21 mouse cellular contexts compared by ENCODE assay signal in genomic region chr7:16519310-16519709, GRCm38 (mm10). TPM values are rescaled to one million over a fixed set of nuclear protein-coding genes. Genes with fewer than 3 reads are reported as not detected.
"Had no signal": no experiment of that assay in that cellular context is flagged by ENCODE, and none has a peak within 500 bp of the region (broad histone marks: within the 10 kb centered on the region; RNA-seq: fewer than 3 reads in every experiment).

No protein-coding gene starts in this region.

- H3K4me2 ChIP-seq: lung, embryonic 14.5 days; midbrain, embryonic 12.5 days; neural tube, embryonic 13.5 days; neural tube, embryonic 15.5 days had no signal

- H3K9ac ChIP-seq: lung, embryonic 14.5 days; midbrain, embryonic 12.5 days; neural tube, embryonic 13.5 days; neural tube, embryonic 15.5 days had no signal

- DNase-seq: lung, adult 18-20 months; lung, embryonic 14.5 days; lung, postnatal 10 days; lung, postnatal 4 days; midbrain, embryonic 14.5 days; right cerebral cortex, adult 18-20 months; right cerebral cortex, postnatal 25 days; right cerebral cortex, postnatal 4 days; spleen, adult 18-20 months; thymus, adult 18-20 months; thymus, postnatal 14 days; thymus, postnatal 36 days had no signal

- H3K4me1 ChIP-seq: midbrain, embryonic 10.5 days; midbrain, embryonic 12.5 days; neural tube, embryonic 13.5 days; neural tube, embryonic 15.5 days had no signal

- ATAC-seq: midbrain, embryonic 16.5 days had no signal

- H3K27me3 ChIP-seq: midbrain, embryonic 12.5 days; neural tube, embryonic 13.5 days; neural tube, embryonic 15.5 days had no signal

- H3K4me3 ChIP-seq: midbrain, embryonic 10.5 days; midbrain, embryonic 12.5 days; myocyte; neural tube, embryonic 13.5 days; neural tube, embryonic 15.5 days had no signal

- H3K27ac ChIP-seq: midbrain, embryonic 10.5 days; midbrain, embryonic 12.5 days; neural tube, embryonic 13.5 days; neural tube, embryonic 15.5 days had no signal

- H3K9me3 ChIP-seq: midbrain, embryonic 10.5 days; midbrain, embryonic 12.5 days; neural tube, embryonic 13.5 days; neural tube, embryonic 15.5 days had no signal

RNA-seq across cellular contexts. Expression of gene Npas1, which starts 41.8 kb away (rescaled TPM):
- total RNA-seq: megakaryocyte, adult 5-6 weeks; megakaryocyte-erythroid progenitor cell, adult 5-6 weeks had no signal
- polyA plus RNA-seq: lung, embryonic 14.5 days; stomach, embryonic 14.5 days had no signal
